Mouse (Mus musculus) cortical plate, adult 2 months (tissue): ENCODE measurements around the gene Exosc10.

ENCODE experiments used
- CTCF ChIP-seq: fragments of 200-500 bp; IDR thresholded peaks from 2 replicates; pipeline ENCODE4 v1.5.1; 2011; ENCODE audit warnings: mild to moderate bottlenecking, control low read depth, low read length; ENCODE audit not compliant: insufficient read depth; ENCODE audit errors: extremely low read depth
- POLR2A ChIP-seq: fragments of 200-500 bp; IDR thresholded peaks from 2 replicates; pipeline ENCODE4 v1.6.1; 2011; ENCODE audit warnings: mild to moderate bottlenecking, low read length, control low read depth; ENCODE audit not compliant: insufficient read depth; ENCODE audit errors: extremely low read depth

DNA sequence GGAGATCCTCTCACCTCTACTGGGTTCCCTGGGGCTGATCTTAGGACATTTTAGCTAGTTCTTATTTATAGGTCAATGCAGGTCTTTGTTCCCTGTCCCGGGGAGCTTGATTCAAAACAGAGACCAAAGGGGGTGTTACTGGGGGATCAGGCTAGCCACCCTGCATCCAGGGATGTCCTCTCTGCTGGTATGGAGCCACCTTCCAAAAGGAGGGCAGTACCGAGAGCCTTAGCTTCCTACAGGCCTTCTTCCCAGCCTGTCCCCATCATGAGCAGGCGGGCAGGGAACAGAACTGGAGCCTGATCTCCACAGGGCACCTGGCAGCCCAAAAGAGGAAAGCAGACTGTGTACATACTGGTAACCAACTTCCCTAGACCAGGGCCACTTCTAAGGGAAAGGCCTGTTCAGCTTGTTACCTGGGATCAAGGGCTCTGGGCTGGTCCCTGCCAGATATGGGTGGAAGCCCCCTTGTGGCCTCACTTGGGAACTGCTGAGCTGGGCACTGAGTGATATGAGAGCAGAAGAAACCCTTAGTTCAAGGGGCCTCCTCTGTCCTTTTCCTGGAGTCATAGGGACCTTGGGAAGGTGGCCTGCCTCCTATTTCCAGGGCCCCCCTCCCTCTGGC lies 46.4 kb downstream of the Exosc10 start:
- TF ChIP-seq CTCF: peak; percentile 56
- no peak for TF ChIP-seq POLR2A
